Mouse (Mus musculus): ENCODE measurements at regions not wholly inside any gene's neighbourhood (a gene's known extent, or its start where the extent isn't known, plus 50 kb on each side); places are given as distances from the start of the nearest gene placed in this dataset.

- TF ChIP-seq CTCF (IDR thresholded peaks at IDR 0.05; ENCODE audit: extremely low read depth, insufficient read length, insufficient replicate concordance, low read depth, low read length) (no peak), POLR2A (IDR thresholded peaks at IDR 0.05; ENCODE audit: low read depth, low read length) (no peak)
Observed at GRCm38 (mm10) chr8:34745706-34746105, 634.2 kb upstream of the Gm10131 start.
